Comparison of ENCODE assay signal across 25 mouse cellular contexts in genomic region chr14:47285271-47285670, GRCm38 (mm10). TPM values are rescaled to one million over a fixed set of nuclear protein-coding genes. Genes with fewer than 3 reads are reported as not detected.
A peak's percentile ranks its signal among the peaks of the same experiment; 100 is the strongest.
DNase-seq lines count a peak whose midpoint lies in the region; ATAC-seq and TF ChIP-seq lines count a peak whose summit lies in the region.
"Had no signal": no experiment of that assay in that cellular context is flagged by ENCODE, and none has a peak within 500 bp of the region (broad histone marks: within the 10 kb centered on the region; RNA-seq: fewer than 3 reads in every experiment).

No protein-coding gene starts in this region.

- 89% methylated on average over 2 of the region's 2 CpGs for WGBS in embryonic facial prominence, embryonic 14.5 days
- 96% methylated on average over 2 of the region's 2 CpGs for WGBS in embryonic facial prominence, embryonic 10.5 days
- WGBS in liver, embryonic 13.5 days (ENCODE audit: insufficient replicate concordance), result 92% methylated on average over 2 of the region's 2 CpGs
- WGBS in small intestine, adult 2 months, result 57% methylated on average over 2 of the region's 2 CpGs

- TF ChIP-seq EP300 in MEL (IDR thresholded peaks at IDR 0.05; ENCODE audit: low read depth in 1 of 2, low read length in 2 of 2), result no peak

- TF ChIP-seq CTCF in MEL (IDR thresholded peaks at IDR 0.05 in 2 of 3, conservative IDR thresholded peaks at IDR 0.05 in 1 of 3; ENCODE audit: control insufficient read depth in 1 of 3, insufficient read depth in 1 of 3, low read depth in 2 of 3, low read length in 3 of 3, poor library complexity in 1 of 3, severe bottlenecking in 1 of 3), result no peak
- TF ChIP-seq CTCF in small intestine, adult 2 months (IDR thresholded peaks at IDR 0.05; ENCODE audit: extremely low read depth, insufficient read length, insufficient replicate concordance, low read depth, low read length), result no peak

- H3K27me3 ChIP-seq in embryonic facial prominence, embryonic 14.5 days (replicated peaks; ENCODE audit: control insufficient read depth, insufficient read depth, low read length), result no peaks in the 10 kb centered on the region
- H3K27me3 ChIP-seq in embryonic facial prominence, embryonic 10.5 days (replicated peaks; ENCODE audit: low read depth, poor library complexity, severe bottlenecking), result no peaks in the 10 kb centered on the region
- H3K27me3 ChIP-seq in MEL (ENCODE audit: control insufficient read depth in 1 of 2, insufficient read depth in 2 of 2, low read length in 2 of 2), result no peaks in the 10 kb centered on the region
- no peaks in the 10 kb centered on the region for H3K27me3 ChIP-seq in liver, embryonic 13.5 days
- no peaks in the 10 kb centered on the region for H3K27me3 ChIP-seq in small intestine, adult 2 months (ENCODE audit: control insufficient read depth, insufficient read depth, low read length)
- H3K27me3 ChIP-seq: hindbrain, embryonic 15.5 days; liver, embryonic 15.5 days; midbrain, embryonic 13.5 days; neural tube, embryonic 12.5 days; stomach, embryonic 15.5 days had no signal

- H3K79me2 ChIP-seq in MEL (ENCODE audit: control insufficient read depth, insufficient read depth, low read length, poor library complexity), result peaks cover 34% of the 10 kb centered on the region

- ATAC-seq in embryonic facial prominence, embryonic 14.5 days (ENCODE audit: low read depth), result no peak
- ATAC-seq in liver, embryonic 13.5 days (ENCODE audit: low read depth), result no peak
- no peak for ATAC-seq in inflammation-experienced regulatory T-cells, adult 6 months
- ATAC-seq in CD4-positive, CD25-positive, alpha-beta regulatory T cell, adult 4 months, result no peak
- ATAC-seq: forebrain, postnatal 0 days; lung, postnatal 0 days; midbrain, embryonic 13.5 days had no signal

- no peak for TF ChIP-seq POLR2A in MEL (IDR thresholded peaks at IDR 0.05; ENCODE audit: control insufficient read depth in 1 of 2, insufficient read depth in 1 of 2, low read depth in 1 of 2, low read length in 2 of 2, poor library complexity in 1 of 2)
- TF ChIP-seq POLR2A in small intestine, adult 2 months (IDR thresholded peaks at IDR 0.05; ENCODE audit: low read depth, low read length), result no peak

- no peaks in the 10 kb centered on the region for H3K4me1 ChIP-seq in embryonic facial prominence, embryonic 14.5 days (ENCODE audit: control insufficient read depth, insufficient read depth, low read length)
- H3K4me1 ChIP-seq in embryonic facial prominence, embryonic 10.5 days, result no peaks in the 10 kb centered on the region
- H3K4me1 ChIP-seq in MEL (ENCODE audit: control insufficient read depth in 1 of 2, insufficient read depth in 2 of 2, low read length in 2 of 2), result peaks cover 10 to 22% of the 10 kb centered on the region in 2 experiments
- H3K4me1 ChIP-seq in liver, embryonic 13.5 days (replicated peaks), result peaks cover 36% of the 10 kb centered on the region
- peaks cover 3% of the 10 kb centered on the region; the same call in 1 of the 2 replicates for H3K4me1 ChIP-seq in small intestine, adult 2 months (ENCODE audit: control insufficient read depth, insufficient read depth, insufficient read length, low read length)
- H3K4me1 ChIP-seq: hindbrain, embryonic 15.5 days; midbrain, embryonic 13.5 days; neural tube, embryonic 12.5 days had no signal

- H3K9me3 ChIP-seq in embryonic facial prominence, embryonic 14.5 days (ENCODE audit: control insufficient read depth, low read length), result no peaks in the 10 kb centered on the region
- H3K9me3 ChIP-seq in embryonic facial prominence, embryonic 10.5 days, result no peaks in the 10 kb centered on the region
- no peaks in the 10 kb centered on the region for H3K9me3 ChIP-seq in MEL (replicated peaks; ENCODE audit: insufficient read depth, low read length)
- no peaks in the 10 kb centered on the region for H3K9me3 ChIP-seq in liver, embryonic 13.5 days (replicated peaks)
- H3K9me3 ChIP-seq: hindbrain, embryonic 15.5 days; liver, embryonic 15.5 days; midbrain, embryonic 13.5 days; neural tube, embryonic 12.5 days; stomach, embryonic 15.5 days had no signal

- no peak overlapping the region for H3K27ac ChIP-seq in embryonic facial prominence, embryonic 14.5 days (replicated peaks; ENCODE audit: low read depth, low read length)
- no peak overlapping the region for H3K27ac ChIP-seq in embryonic facial prominence, embryonic 10.5 days (replicated peaks)
- no peak overlapping the region for H3K27ac ChIP-seq in MEL (ENCODE audit: control insufficient read depth, low read depth, low read length)
- peak overlapping the region; percentile 29 for H3K27ac ChIP-seq in liver, embryonic 13.5 days
- H3K27ac ChIP-seq in small intestine, adult 2 months (ENCODE audit: insufficient read depth, low read depth, low read length), result peak overlapping the region; percentile 46
- H3K27ac ChIP-seq: hindbrain, embryonic 15.5 days; kidney, postnatal 0 days; macrophage; midbrain, embryonic 13.5 days; neural tube, embryonic 12.5 days; stomach, embryonic 15.5 days had no signal

- no peak for TF ChIP-seq RAD21 in MEL (IDR thresholded peaks at IDR 0.05; ENCODE audit: low read depth, low read length)

- H3K9ac ChIP-seq in embryonic facial prominence, embryonic 14.5 days (ENCODE audit: low read depth, low read length), result no peak overlapping the region
- no peak overlapping the region for H3K9ac ChIP-seq in MEL (ENCODE audit: control insufficient read depth, low read depth, low read length, poor library complexity, severe bottlenecking)
- H3K9ac ChIP-seq in liver, embryonic 13.5 days, result no peak overlapping the region
- H3K9ac ChIP-seq: forebrain, postnatal 0 days; hindbrain, embryonic 15.5 days; liver, embryonic 15.5 days; midbrain, embryonic 13.5 days; neural tube, embryonic 12.5 days; stomach, embryonic 15.5 days had no signal

- H3K36me3 ChIP-seq in embryonic facial prominence, embryonic 14.5 days (ENCODE audit: control insufficient read depth, insufficient read depth, low read length), result peaks cover 9% of the 10 kb centered on the region
- H3K36me3 ChIP-seq in embryonic facial prominence, embryonic 10.5 days (replicated peaks), result peaks cover 21% of the 10 kb centered on the region
- H3K36me3 ChIP-seq in MEL (ENCODE audit: control insufficient read depth in 1 of 2, insufficient read depth in 2 of 2, low read length in 2 of 2), result peaks cover 4 to 36% of the 10 kb centered on the region in 2 experiments; a peak in 3 of 4 replicates
- peaks cover 20% of the 10 kb centered on the region for H3K36me3 ChIP-seq in liver, embryonic 13.5 days
- peaks cover 13% of the 10 kb centered on the region for H3K36me3 ChIP-seq in small intestine, adult 2 months (ENCODE audit: control insufficient read depth, insufficient read depth, low read length)

- peak; percentile 10 for DNase-seq in embryonic facial prominence, embryonic 14.5 days (ENCODE audit: low spot score)
- no peak for DNase-seq in embryonic facial prominence, embryonic 10.5 days (ENCODE audit: low spot score)
- peak; percentile 72 for DNase-seq in MEL (ENCODE audit: low read depth, low spot score)
- DNase-seq in liver, embryonic 13.5 days, result no peak
- no peak for DNase-seq in frontal cortex, postnatal 36 days (ENCODE audit: low spot score in 2 of 2)
- DNase-seq: adrenal gland, adult 2 months; cerebellum, adult 11 months; cerebellum, adult 9-11 months; forebrain, postnatal 0 days; gastrocnemius, postnatal 25 days; kidney, adult 11 months; right cerebral cortex, postnatal 25 days; thymus, adult 18-20 months; thymus, postnatal 36 days had no signal

- H3K4me2 ChIP-seq in embryonic facial prominence, embryonic 14.5 days (ENCODE audit: low read depth, low read length), result no peak overlapping the region
- no peak overlapping the region for H3K4me2 ChIP-seq in liver, embryonic 13.5 days
- H3K4me2 ChIP-seq: hindbrain, embryonic 15.5 days; liver, embryonic 15.5 days; midbrain, embryonic 13.5 days; neural tube, embryonic 12.5 days; stomach, embryonic 15.5 days had no signal

- no peak overlapping the region for H3K4me3 ChIP-seq in embryonic facial prominence, embryonic 14.5 days (ENCODE audit: low read depth, low read length)
- no peak overlapping the region for H3K4me3 ChIP-seq in embryonic facial prominence, embryonic 10.5 days
- no peak overlapping the region for H3K4me3 ChIP-seq in MEL (ENCODE audit: control insufficient read depth in 1 of 2, insufficient read depth in 1 of 2, low read depth in 2 of 2, low read length in 2 of 2)
- H3K4me3 ChIP-seq in liver, embryonic 13.5 days (replicated peaks), result no peak overlapping the region
- no peak overlapping the region for H3K4me3 ChIP-seq in small intestine, adult 2 months (ENCODE audit: low read depth, low read length)
- H3K4me3 ChIP-seq: hindbrain, embryonic 15.5 days; liver, embryonic 15.5 days; midbrain, embryonic 13.5 days; neural tube, embryonic 12.5 days; stomach, embryonic 15.5 days had no signal

RNA-seq across cellular contexts. Expression of gene Socs4, which starts 8.5 kb away (rescaled TPM):
- 4.2 and 4.7 TPM in 2 replicates for polyA plus RNA-seq in embryonic facial prominence, embryonic 14.5 days (2014; fragmentation: Nextera tagmentation; extraction: Ambion mirVana)
- 4.2 and 5.6 TPM in 2 replicates for polyA plus RNA-seq in embryonic facial prominence, embryonic 10.5 days (2016; fragmentation: Nextera tagmentation; extraction: Ambion mirVana)
- total RNA-seq in MEL (2012; rRNA removed), result 8.7 and 8.8 TPM in 2 replicates
- 10 to 100 TPM; 13.9 to 21.0 TPM for polyA plus RNA-seq in MEL (2012; ENCODE audit: insufficient read depth in 1 of 2, insufficient read length in 2 of 2, low read depth in 1 of 2, low replicate concordance in 2 of 2, missing spikeins in 1 of 2)
- polyA plus RNA-seq in liver, embryonic 13.5 days (2015; fragmentation: Nextera tagmentation; extraction: Ambion mirVana), result 2.3 and 2.7 TPM in 2 replicates
- polyA plus RNA-seq in small intestine, adult 2 months (2012; rRNA removed), result 1.1 and 2.7 TPM in 2 replicates
- polyA plus RNA-seq in inflammation-experienced regulatory T-cells, adult 6 months (2017; shearing (Covaris generic)), result 1 to 10 TPM; 5.3 to 6.0 (median 6.0) TPM
- polyA plus RNA-seq in CD4-positive, CD25-positive, alpha-beta regulatory T cell, adult 4 months (2017; shearing (Covaris generic)), result 1 to 10 TPM; 4.0 to 6.0 TPM

RNA-seq across cellular contexts. Expression of gene Wdhd1, which starts 8.6 kb away (rescaled TPM):
- 22.0 and 26.7 TPM in 2 replicates for polyA plus RNA-seq in embryonic facial prominence, embryonic 14.5 days (2014; fragmentation: Nextera tagmentation; extraction: Ambion mirVana)
- 61.3 and 61.5 TPM in 2 replicates for polyA plus RNA-seq in embryonic facial prominence, embryonic 10.5 days (2016; fragmentation: Nextera tagmentation; extraction: Ambion mirVana)
- 49.1 and 51.6 TPM in 2 replicates for total RNA-seq in MEL (2012; rRNA removed)
- polyA plus RNA-seq in MEL (2012; ENCODE audit: insufficient read depth in 1 of 2, insufficient read length in 2 of 2, low read depth in 1 of 2, low replicate concordance in 2 of 2, missing spikeins in 1 of 2), result 10 to 100 TPM in 1 of 2 experiments, not detected in 1; 91.5 TPM
- polyA plus RNA-seq in liver, embryonic 13.5 days (2015; fragmentation: Nextera tagmentation; extraction: Ambion mirVana), result 38.9 and 45.9 TPM in 2 replicates
- 0.69 and 1.3 TPM in 2 replicates for polyA plus RNA-seq in small intestine, adult 2 months (2012; rRNA removed)
- polyA plus RNA-seq in inflammation-experienced regulatory T-cells, adult 6 months (2017; shearing (Covaris generic)), result 10 to 100 TPM; 16.0 to 32.0 (median 17.7) TPM
- 10 to 100 TPM; 12.2 to 20.7 TPM for polyA plus RNA-seq in CD4-positive, CD25-positive, alpha-beta regulatory T cell, adult 4 months (2017; shearing (Covaris generic))

RNA-seq across cellular contexts. Expression of gene Mapk1ip1l, which starts 12.8 kb away (rescaled TPM):
- 75.6 and 78.8 TPM in 2 replicates for polyA plus RNA-seq in embryonic facial prominence, embryonic 14.5 days (2014; fragmentation: Nextera tagmentation; extraction: Ambion mirVana)
- 135 and 137 TPM in 2 replicates for polyA plus RNA-seq in embryonic facial prominence, embryonic 10.5 days (2016; fragmentation: Nextera tagmentation; extraction: Ambion mirVana)
- total RNA-seq in MEL (2012; rRNA removed), result 33.8 and 37.8 TPM in 2 replicates
- polyA plus RNA-seq in MEL (2012; ENCODE audit: insufficient read depth in 1 of 2, insufficient read length in 2 of 2, low read depth in 1 of 2, low replicate concordance in 2 of 2, missing spikeins in 1 of 2), result 100 to 1,000 TPM in 1 of 2 experiments, 10 to 100 TPM in 1; 59.5 to 159 TPM
- polyA plus RNA-seq in liver, embryonic 13.5 days (2015; fragmentation: Nextera tagmentation; extraction: Ambion mirVana), result 28.7 and 36.8 TPM in 2 replicates
- polyA plus RNA-seq in small intestine, adult 2 months (2012; rRNA removed), result 27.2 and 94.6 TPM in 2 replicates
- polyA plus RNA-seq in inflammation-experienced regulatory T-cells, adult 6 months (2017; shearing (Covaris generic)), result 10 to 100 TPM; 45.2 to 52.2 (median 49.0) TPM
- polyA plus RNA-seq in CD4-positive, CD25-positive, alpha-beta regulatory T cell, adult 4 months (2017; shearing (Covaris generic)), result 10 to 100 TPM; 49.1 to 53.7 TPM

Comparison
In these comparisons a context has a peak if more than half of its experiments do, and no peak if none do; other contexts are left out.
1. DNase-seq: peak in embryonic facial prominence, embryonic 14.5 days (single experiment) and MEL (single experiment); none in embryonic facial prominence, embryonic 10.5 days (single experiment), liver, embryonic 13.5 days (single experiment) and frontal cortex, postnatal 36 days (0 of 2).
2. H3K27ac ChIP-seq: peak in liver, embryonic 13.5 days (single experiment) and small intestine, adult 2 months (single experiment); none in embryonic facial prominence, embryonic 14.5 days (single experiment), embryonic facial prominence, embryonic 10.5 days (single experiment) and MEL (single experiment).